Mouse (Mus musculus) E14TG2a.4 (cell line): Measurements from ENCODE around the gene Tbc1d4.

Experiments used
- CTCF ChIP-seq: conservative IDR thresholded peaks from 2 replicates; pipeline ENCODE4 v1.5.1; 2014; ENCODE audit warnings: low read length
- NANOG ChIP-seq: IDR thresholded peaks from 2 replicates; pipeline ENCODE4 v1.6.1; 2014; ENCODE audit warnings: borderline replicate concordance, low read length, mixed read lengths
- POU5F1 ChIP-seq: IDR thresholded peaks from 2 replicates; pipeline ENCODE4 v1.6.1; 2014; ENCODE audit warnings: low read length, borderline replicate concordance

GRCm38 (mm10) chr14:101452915-101453314, 156.1 kb downstream of the Tbc1d4 start:
- TF ChIP-seq CTCF, result no peak
- no peak for TF ChIP-seq NANOG
- no peak for TF ChIP-seq POU5F1
